Mouse (Mus musculus) lung, postnatal 10 days (tissue): ENCODE data around the gene Slc24a3.
A peak's percentile ranks its signal among the peaks of the same experiment; 100 is the strongest.

ENCODE experiments used
- DNase-seq: peaks from one replicate; pipeline ENCODE4 v3.0.0; 2021

Gene Slc24a3

GRCm38 (mm10) chr2:145370795-145371194 lies 203.2 kb downstream of the Slc24a3 start:
- peak; percentile 40 for DNase-seq

GRCm38 (mm10) chr2:145373803-145374202 lies 206.2 kb downstream of the Slc24a3 start:
- no peak for DNase-seq

GRCm38 (mm10) chr2:145382908-145383770 lies 215.6 kb downstream of the Slc24a3 start:
- peak; percentile 17 for DNase-seq

GRCm38 (mm10) chr2:145384221-145384620 lies 216.7 kb downstream of the Slc24a3 start:
- no peak for DNase-seq

GRCm38 (mm10) chr2:145385220-145385619 lies 217.7 kb downstream of the Slc24a3 start:
- DNase-seq = no peak

- no peak for DNase-seq
Measured at GRCm38 (mm10) chr2:145385773-145386172, 218.2 kb downstream of the Slc24a3 start.

GRCm38 (mm10) chr2:145395804-145396203 lies 228.2 kb downstream of the Slc24a3 start:
- no peak for DNase-seq

- DNase-seq = no peak
Measured at GRCm38 (mm10) chr2:145396579-145396978, 229.0 kb downstream of the Slc24a3 start.

- DNase-seq = no peak
Measured at GRCm38 (mm10) chr2:145397456-145398206, 230.1 kb downstream of the Slc24a3 start.

- no peak for DNase-seq
Measured at GRCm38 (mm10) chr2:145401240-145401805, 233.8 kb downstream of the Slc24a3 start.

GRCm38 (mm10) chr2:145401996-145402395 lies 234.4 kb downstream of the Slc24a3 start:
- DNase-seq = no peak

GRCm38 (mm10) chr2:145404818-145405531 lies 237.4 kb downstream of the Slc24a3 start:
- no peak for DNase-seq

GRCm38 (mm10) chr2:145405746-145406145 lies 238.2 kb downstream of the Slc24a3 start:
- DNase-seq = no peak

- no peak for DNase-seq
Measured at GRCm38 (mm10) chr2:145417738-145418137, 250.2 kb downstream of the Slc24a3 start.

GRCm38 (mm10) chr2:145419078-145419477 lies 251.5 kb downstream of the Slc24a3 start:
- no peak for DNase-seq

- DNase-seq = no peak
Measured at GRCm38 (mm10) chr2:145420967-145421888, 253.7 kb downstream of the Slc24a3 start.

GRCm38 (mm10) chr2:145421889-145422212 lies 254.3 kb downstream of the Slc24a3 start:
- no peak for DNase-seq

GRCm38 (mm10) chr2:145429982-145430381 lies 262.4 kb downstream of the Slc24a3 start:
- peak; percentile 56 for DNase-seq

GRCm38 (mm10) chr2:145434068-145434467 lies 266.5 kb downstream of the Slc24a3 start:
- no peak for DNase-seq

GRCm38 (mm10) chr2:145438336-145438735 lies 270.8 kb downstream of the Slc24a3 start:
- DNase-seq = no peak

GRCm38 (mm10) chr2:145439755-145440154 lies 272.2 kb downstream of the Slc24a3 start:
- DNase-seq = no peak
